Mouse (Mus musculus): ENCODE data around the gene Hist1h2ai. TPM values are rescaled to one million over a fixed set of nuclear protein-coding genes. Genes with fewer than 3 reads are reported as not detected.
"Not testable (repeated sequence)": the region's sequence is repeated elsewhere in the genome, so short reads cannot be mapped to it uniquely, and the experiment has no call there.

Hist1h2ai gene
- polyA plus RNA-seq, 1 experiment from 2014 or later, result 29.5 TPM

GRCm38 (mm10) chr13:21754294-21755001, 38.2 kb downstream of the Hist1h2ai start:
- not testable (repeated sequence) for H3K9me3 ChIP-seq (replicated peaks)

DNA sequence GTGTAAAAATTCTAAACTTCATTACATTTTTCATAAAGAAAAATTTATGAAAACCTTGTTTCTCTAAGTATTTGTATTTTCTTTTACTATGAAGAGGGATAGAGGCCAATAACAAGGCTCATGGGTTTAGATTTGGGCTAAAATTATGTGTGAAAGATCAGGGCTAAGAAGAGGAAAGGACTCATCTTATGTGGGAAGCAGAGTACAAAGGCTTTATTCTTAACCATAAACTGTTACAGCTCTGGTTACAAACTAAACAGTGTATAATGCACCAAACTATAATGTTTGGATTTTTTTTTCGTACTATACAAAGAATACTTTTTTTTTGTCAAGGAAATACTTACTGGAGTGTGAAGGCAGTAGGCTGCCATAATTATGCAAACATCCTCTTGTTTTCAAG, 39.5 kb downstream of the Hist1h2ai start:
- Histone ChIP-seq H3K27ac (no peak overlapping the region), H3K4me3 (no peak overlapping the region), H3K36me3 (no peaks in the 10 kb centered on the region), H3K4me2 (replicated peaks) (peak overlapping the region; percentile 71), H3K4me1 (peaks cover 17% of the 10 kb centered on the region), H3K9me3 (replicated peaks) (no peaks in the 10 kb centered on the region), H3K27me3 (no peaks in the 10 kb centered on the region), H3K9ac (no peak overlapping the region)
- ATAC-seq (ENCODE audit: low FRiP score), result no peak
- 58% methylated on average over 1 of the region's 1 CpGs for WGBS

More at GRCm38 (mm10) chr13:21754294-21755001, 38.2 kb downstream of the Hist1h2ai start:
- peak overlapping the region; percentile 68 for H3K9ac ChIP-seq
- peak overlapping the region; percentile 71 for H3K4me2 ChIP-seq (replicated peaks)
- under 1% methylated on average over 13 of the region's 26 CpGs for WGBS
- peak; percentile 14 for ATAC-seq (ENCODE audit: low FRiP score)
- H3K4me1 ChIP-seq, result peaks cover 19% of the 10 kb centered on the region
- peak overlapping the region; percentile 93 for H3K27ac ChIP-seq
- H3K4me3 ChIP-seq, result peak overlapping the region; percentile 44
- H3K27me3 ChIP-seq, H3K36me3 ChIP-seq: not testable (repeated sequence)

Small RNA genes lying within 50 kb of the gene (microRNA-seq; reads per million reads assigned to microRNA genes)
- not detected for gene Gm44357
- not detected for gene Gm44367
- not detected for gene Gm44454

Other genes starting within 250 kb of the Hist1h2ai start
- 2.5 and 2.7 TPM in 2 replicates for gene Nkapl, start 247.9 kb upstream of the Hist1h2ai start, polyA plus RNA-seq (2016; fragmentation: Nextera tagmentation; extraction: Ambion mirVana)
- gene Zkscan4, start 237.5 kb upstream of the Hist1h2ai start, polyA plus RNA-seq (2016; fragmentation: Nextera tagmentation; extraction: Ambion mirVana), result 6.8 and 7.0 TPM in 2 replicates
- gene Gm10065, start 237.0 kb upstream of the Hist1h2ai start, polyA plus RNA-seq (2016; fragmentation: Nextera tagmentation; extraction: Ambion mirVana), result not detected in 2 replicates
- gene AK157302, start 221.2 kb upstream of the Hist1h2ai start, polyA plus RNA-seq (2016; fragmentation: Nextera tagmentation; extraction: Ambion mirVana), result 0.16 and 0.40 TPM in 2 replicates
- 2.6 and 4.2 TPM in 2 replicates for gene Gm11273, start 215.0 kb upstream of the Hist1h2ai start, polyA plus RNA-seq (2016; fragmentation: Nextera tagmentation; extraction: Ambion mirVana)
- gene Zkscan8, start 185.3 kb upstream of the Hist1h2ai start, polyA plus RNA-seq (2016; fragmentation: Nextera tagmentation; extraction: Ambion mirVana), result 9.0 and 9.8 TPM in 2 replicates
- gene Olfr1366, start 173.6 kb upstream of the Hist1h2ai start, polyA plus RNA-seq (2016; fragmentation: Nextera tagmentation; extraction: Ambion mirVana), result 0.20 and 0.22 TPM in 2 replicates
- not detected in 2 replicates for gene Olfr1535, start 156.5 kb upstream of the Hist1h2ai start, polyA plus RNA-seq (2016; fragmentation: Nextera tagmentation; extraction: Ambion mirVana)
- not detected in 2 replicates for gene Olfr1364, start 134.7 kb upstream of the Hist1h2ai start, polyA plus RNA-seq (2016; fragmentation: Nextera tagmentation; extraction: Ambion mirVana)
- not detected in 2 replicates for gene Olfr1362, start 102.4 kb upstream of the Hist1h2ai start, polyA plus RNA-seq (2016; fragmentation: Nextera tagmentation; extraction: Ambion mirVana)
- gene Olfr11, start 73.9 kb upstream of the Hist1h2ai start, polyA plus RNA-seq (2016; fragmentation: Nextera tagmentation; extraction: Ambion mirVana), result 0.07 TPM in 1 of 2 replicates, not detected in the other
- not detected in 2 replicates for gene Olfr1361, start 53.0 kb upstream of the Hist1h2ai start, polyA plus RNA-seq (2016; fragmentation: Nextera tagmentation; extraction: Ambion mirVana)
- gene Olfr1360, start 39.0 kb upstream of the Hist1h2ai start, polyA plus RNA-seq (2016; fragmentation: Nextera tagmentation; extraction: Ambion mirVana), result not detected in 2 replicates
- gene Olfr1359, start 18.3 kb upstream of the Hist1h2ai start, polyA plus RNA-seq (2016; fragmentation: Nextera tagmentation; extraction: Ambion mirVana), result not detected in 2 replicates
- 3.6 and 4.4 TPM in 2 replicates for gene Hist1h2bl, start 279 bp upstream of the Hist1h2ai start, polyA plus RNA-seq (2016; fragmentation: Nextera tagmentation; extraction: Ambion mirVana)
- gene Hist1h3h, start 1.2 kb downstream of the Hist1h2ai start, polyA plus RNA-seq (2016; fragmentation: Nextera tagmentation; extraction: Ambion mirVana), result 8.9 and 18.3 TPM in 2 replicates
- gene Hist1h2bm, start 5.6 kb downstream of the Hist1h2ai start, polyA plus RNA-seq (2016; fragmentation: Nextera tagmentation; extraction: Ambion mirVana), result 2.6 and 4.9 TPM in 2 replicates
- gene Hist1h4j, start 18.6 kb downstream of the Hist1h2ai start, polyA plus RNA-seq (2016; fragmentation: Nextera tagmentation; extraction: Ambion mirVana), result 0.98 and 1.0 TPM in 2 replicates
- gene Hist1h4k, start 34.1 kb downstream of the Hist1h2ai start, polyA plus RNA-seq (2016; fragmentation: Nextera tagmentation; extraction: Ambion mirVana), result 2.9 TPM in 1 of 2 replicates, not detected in the other
- 12.2 and 28.3 TPM in 2 replicates for gene Hist1h2ak, start 37.4 kb downstream of the Hist1h2ai start, polyA plus RNA-seq (2016; fragmentation: Nextera tagmentation; extraction: Ambion mirVana)
- 2.2 and 2.8 TPM in 2 replicates for gene Hist1h2bn, start 37.7 kb downstream of the Hist1h2ai start, polyA plus RNA-seq (2016; fragmentation: Nextera tagmentation; extraction: Ambion mirVana)
- gene Hist1h1b, start 64.2 kb downstream of the Hist1h2ai start, polyA plus RNA-seq (2016; fragmentation: Nextera tagmentation; extraction: Ambion mirVana), result 23.2 and 23.6 TPM in 2 replicates
- 87.0 and 110 TPM in 2 replicates for gene Hist1h3i, start 66.9 kb downstream of the Hist1h2ai start, polyA plus RNA-seq (2016; fragmentation: Nextera tagmentation; extraction: Ambion mirVana)
- gene Hist1h2an, start 70.8 kb downstream of the Hist1h2ai start, polyA plus RNA-seq (2016; fragmentation: Nextera tagmentation; extraction: Ambion mirVana), result 5.2 TPM in 1 of 2 replicates, not detected in the other
- 1.9 and 2.4 TPM in 2 replicates for gene Hist1h2bp, start 71.0 kb downstream of the Hist1h2ai start, polyA plus RNA-seq (2016; fragmentation: Nextera tagmentation; extraction: Ambion mirVana)
- gene Hist1h2bq, start 93.8 kb downstream of the Hist1h2ai start, polyA plus RNA-seq (2016; fragmentation: Nextera tagmentation; extraction: Ambion mirVana), result 14.1 and 15.3 TPM in 2 replicates
- gene Hist1h2ao, start 94.0 kb downstream of the Hist1h2ai start, polyA plus RNA-seq (2016; fragmentation: Nextera tagmentation; extraction: Ambion mirVana), result 3.4 TPM in 1 of 2 replicates, not detected in the other
- gene Hist1h4m, start 95.3 kb downstream of the Hist1h2ai start, polyA plus RNA-seq (2016; fragmentation: Nextera tagmentation; extraction: Ambion mirVana), result not detected in 2 replicates
- 6.2 and 10.1 TPM in 2 replicates for gene Hist1h4n, start 115.8 kb downstream of the Hist1h2ai start, polyA plus RNA-seq (2016; fragmentation: Nextera tagmentation; extraction: Ambion mirVana)
- 2,700 and 3,374 TPM in 2 replicates for gene Hist1h2ap, start 117.1 kb downstream of the Hist1h2ai start, polyA plus RNA-seq (2016; fragmentation: Nextera tagmentation; extraction: Ambion mirVana)
- 14.3 and 15.1 TPM in 2 replicates for gene Hist1h2br, start 117.3 kb downstream of the Hist1h2ai start, polyA plus RNA-seq (2016; fragmentation: Nextera tagmentation; extraction: Ambion mirVana)
- gene Zfp184, start 228.7 kb downstream of the Hist1h2ai start, polyA plus RNA-seq (2016; fragmentation: Nextera tagmentation; extraction: Ambion mirVana), result 19.1 and 20.5 TPM in 2 replicates